Mouse (Mus musculus) cerebellum, adult 8-10 months (tissue): ENCODE results near the gene Pld2.

Experiments
- DNase-seq: peaks from one replicate; pipeline ENCODE4 v3.0.0; 2022

Gene Pld2

DNA sequence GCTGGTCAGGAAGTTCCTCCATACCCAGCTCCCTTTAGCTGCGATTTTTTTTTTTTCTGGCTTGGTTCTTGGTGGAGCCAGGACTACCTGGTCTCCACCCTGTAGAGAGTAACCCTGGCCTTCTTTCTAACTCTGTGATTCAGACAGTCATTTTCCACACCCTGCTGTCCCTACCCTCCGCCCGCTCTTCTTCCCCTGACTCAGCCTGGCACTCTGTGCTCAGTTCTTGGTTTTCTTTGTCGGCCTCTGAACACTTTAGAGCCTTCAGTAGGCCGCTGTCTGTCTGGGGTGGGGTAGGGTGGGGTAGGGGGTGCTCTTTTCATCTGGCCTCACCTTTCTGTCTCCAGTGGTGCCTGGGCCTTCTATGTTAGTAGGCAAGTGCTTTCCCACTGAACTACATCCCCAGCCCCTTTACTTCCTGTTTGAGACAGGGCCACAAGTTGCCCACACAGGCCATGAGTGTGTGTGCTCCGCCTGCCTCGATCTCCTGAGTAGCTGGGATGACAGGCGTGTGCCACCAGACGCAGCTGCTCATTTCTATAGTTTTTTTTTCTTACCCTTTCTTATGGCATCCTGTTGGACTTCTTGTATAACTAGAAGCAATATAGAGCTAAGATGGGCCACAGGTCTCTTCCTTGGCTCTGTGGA is 40.0 kb downstream of the Pld2 start:
- DNase-seq, result no peak

DNA sequence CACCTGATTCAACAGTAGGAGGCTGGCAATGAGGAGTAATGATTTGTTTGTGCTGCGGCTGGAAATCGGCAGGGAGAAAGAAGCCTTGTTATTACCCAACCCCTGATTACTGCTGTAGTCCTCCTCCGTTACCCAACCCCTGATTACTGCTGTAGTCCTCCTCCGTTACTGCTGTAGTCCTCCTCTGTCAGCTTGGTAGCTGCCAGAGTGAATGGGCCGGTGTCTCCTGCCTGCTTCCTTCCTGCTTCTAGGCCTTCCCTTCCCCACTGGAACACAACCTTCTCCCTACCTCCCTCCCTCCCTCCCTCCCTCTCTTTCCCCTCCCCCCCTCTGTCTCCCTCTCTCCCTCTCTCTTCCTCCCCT is 40.5 kb downstream of the Pld2 start:
- DNase-seq, result no peak

DNA sequence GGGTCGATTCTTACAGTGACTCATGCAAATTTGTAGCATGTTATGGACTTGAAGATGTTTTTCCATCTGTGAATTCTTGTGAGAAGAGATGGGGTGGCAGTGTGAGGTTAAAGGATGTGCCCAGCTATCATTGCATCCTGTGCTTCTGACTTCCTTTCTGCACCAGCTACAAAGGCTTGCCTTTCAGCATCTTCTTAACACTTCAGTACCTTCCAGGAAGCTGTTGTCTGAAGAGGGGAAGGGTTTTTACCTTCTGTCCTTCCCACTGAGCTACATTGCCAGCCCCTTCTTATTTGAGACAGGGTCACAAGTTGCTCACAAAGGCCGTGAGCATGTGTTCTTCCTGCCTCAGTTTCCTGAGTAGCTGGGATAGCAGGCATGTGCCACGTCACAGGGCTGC is 41.1 kb downstream of the Pld2 start:
- DNase-seq, result no peak

DNA sequence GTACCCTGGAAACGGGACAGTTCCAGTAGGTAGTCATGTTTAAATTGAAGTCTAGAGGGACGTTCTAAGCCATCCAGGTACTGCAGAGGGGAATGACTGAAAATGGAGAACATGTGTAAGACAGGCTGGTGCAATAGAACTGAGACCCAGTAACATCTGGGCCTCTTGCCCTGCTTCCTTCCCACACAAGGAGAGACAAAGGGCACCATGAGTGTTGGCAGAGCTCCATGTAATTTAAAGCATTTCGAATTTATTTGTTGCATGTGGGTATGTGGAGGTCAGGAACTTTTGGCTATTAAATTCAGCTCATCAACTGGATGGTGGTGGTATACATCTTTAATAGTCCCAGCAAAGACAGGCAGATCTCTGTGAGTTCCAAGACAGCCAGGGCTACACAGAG is 42.3 kb downstream of the Pld2 start:
- DNase-seq, result no peak

DNA sequence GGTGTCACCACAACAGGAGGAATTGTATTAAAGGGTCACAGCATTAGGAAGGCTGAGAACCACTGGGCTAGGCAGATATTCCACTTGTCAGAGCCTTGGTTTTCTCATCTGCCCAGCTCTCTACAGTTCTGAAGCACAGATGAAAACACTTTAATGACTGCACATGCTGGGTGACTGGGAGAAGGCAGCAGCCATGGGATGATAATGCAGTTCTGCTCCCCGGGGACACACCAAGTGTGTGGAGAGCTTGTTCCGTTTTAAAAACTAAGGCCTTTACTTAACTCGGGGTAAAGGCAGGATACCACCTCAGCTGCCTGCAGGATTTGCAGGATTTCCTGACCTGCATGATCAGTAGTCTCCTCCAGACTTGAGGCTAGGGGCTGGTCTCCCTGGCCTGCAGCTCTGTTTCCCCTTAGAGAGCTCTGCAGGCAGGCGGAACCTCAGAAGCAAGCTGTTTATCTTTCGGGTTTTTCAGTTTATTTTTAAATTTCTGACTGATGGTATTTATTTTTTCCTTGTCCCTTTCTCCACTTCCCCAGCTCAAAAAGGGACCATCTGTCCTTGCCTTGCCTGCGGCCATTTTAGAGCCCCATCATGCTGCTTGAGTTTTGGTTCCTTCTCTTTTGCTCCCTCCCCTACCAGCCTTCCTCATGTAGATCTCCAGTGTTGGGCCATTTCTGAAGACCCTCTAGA is 43.3 kb downstream of the Pld2 start:
- DNase-seq, result no peak

DNA sequence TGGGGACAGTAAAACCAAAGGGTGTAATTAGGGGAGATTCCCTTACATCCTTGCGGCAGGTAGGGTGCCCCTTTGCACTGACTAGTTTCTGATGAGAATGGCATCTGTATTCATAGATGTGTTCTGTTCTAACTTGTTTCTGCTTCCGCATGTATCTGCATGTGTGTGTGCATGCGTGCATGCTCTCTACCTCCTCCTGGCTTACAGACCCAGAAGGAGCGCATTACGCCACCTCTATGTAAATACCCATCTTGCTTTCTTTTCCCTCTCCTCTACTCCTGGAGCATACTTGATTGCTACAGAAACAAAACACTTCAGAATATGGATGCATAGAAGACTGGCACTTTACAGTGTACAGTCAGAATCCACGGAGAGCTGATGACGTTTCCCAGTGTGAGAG is 43.9 kb downstream of the Pld2 start:
- no peak for DNase-seq

DNA sequence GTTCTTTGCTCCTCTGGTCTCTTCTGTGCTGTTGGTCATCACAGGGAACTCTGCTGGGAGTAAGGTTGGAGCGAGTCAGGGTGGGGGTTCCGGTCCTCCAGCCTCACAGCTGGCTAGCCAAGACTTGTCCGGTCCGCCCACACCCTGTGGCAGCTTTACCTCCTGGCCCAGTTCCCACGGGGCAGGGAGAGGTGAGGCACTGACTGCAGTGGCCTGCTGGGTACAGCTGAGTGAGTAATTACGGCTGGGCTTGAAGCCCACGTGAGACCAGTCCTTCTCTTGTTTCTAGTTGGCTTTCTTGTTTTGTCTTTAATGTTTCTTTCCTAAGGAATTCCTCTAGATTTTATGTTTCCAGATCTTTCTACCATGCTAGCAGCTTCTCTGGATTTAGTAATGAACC is 45.6 kb downstream of the Pld2 start:
- DNase-seq, result peak; percentile 34

DNA sequence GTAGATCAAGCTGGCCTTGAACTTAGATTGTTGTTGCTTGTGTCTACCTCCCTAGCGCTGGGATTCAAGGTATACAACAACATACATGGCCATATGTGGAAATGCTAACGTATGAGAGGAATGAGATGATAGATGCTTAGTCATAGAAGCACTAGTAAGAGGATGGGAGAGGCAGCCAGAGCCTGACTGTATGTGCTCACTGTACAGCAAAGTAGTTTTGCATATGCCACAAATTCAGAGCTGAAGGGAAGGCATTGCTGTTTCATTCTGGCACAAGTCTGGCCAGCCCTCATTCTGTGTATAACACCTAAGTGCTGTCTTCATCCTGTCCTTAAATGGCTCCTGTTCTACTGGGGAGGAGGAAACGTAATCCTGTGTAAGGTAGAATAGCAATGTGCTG is 46.4 kb downstream of the Pld2 start:
- no peak for DNase-seq

DNA sequence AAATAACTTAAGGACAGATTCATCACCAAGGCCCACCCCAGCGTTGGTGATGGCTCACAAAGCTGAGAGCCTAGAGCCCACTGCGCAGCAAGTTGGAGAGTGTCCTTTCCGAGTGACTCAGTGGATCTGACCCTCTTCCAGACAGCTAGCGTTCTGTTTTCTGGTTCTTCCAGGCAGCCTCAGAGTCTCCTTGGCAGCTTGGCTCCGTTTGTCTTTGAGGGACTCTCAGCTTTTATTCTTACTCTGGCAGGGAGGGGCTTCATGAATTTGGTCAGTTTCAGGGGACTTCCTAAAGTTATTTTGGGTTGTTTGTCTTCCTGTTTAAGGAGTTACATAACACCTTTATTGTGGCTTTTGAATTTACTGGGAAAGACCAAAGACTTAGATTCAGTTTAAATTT is 47.1 kb downstream of the Pld2 start:
- DNase-seq, result no peak

DNA sequence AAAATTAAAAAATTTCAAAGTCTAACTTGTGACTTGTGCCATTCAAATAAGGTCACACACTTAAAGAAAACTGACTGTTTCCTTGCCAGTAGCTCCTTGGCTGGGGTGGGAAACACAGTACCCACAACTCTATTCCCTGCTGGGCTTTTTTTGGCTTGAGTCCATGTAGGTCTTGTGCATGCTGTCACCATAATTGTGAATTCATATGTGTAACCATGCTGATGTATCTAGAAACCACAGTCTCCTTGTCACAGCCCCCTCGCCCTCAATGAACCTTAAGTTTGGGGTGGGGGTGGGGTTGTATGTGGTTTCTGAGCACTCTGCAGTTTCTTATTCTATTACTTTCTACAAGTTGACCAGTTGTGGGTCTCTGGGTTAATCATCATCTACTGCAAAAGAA is 51.9 kb downstream of the Pld2 start:
- DNase-seq, result no peak

DNA sequence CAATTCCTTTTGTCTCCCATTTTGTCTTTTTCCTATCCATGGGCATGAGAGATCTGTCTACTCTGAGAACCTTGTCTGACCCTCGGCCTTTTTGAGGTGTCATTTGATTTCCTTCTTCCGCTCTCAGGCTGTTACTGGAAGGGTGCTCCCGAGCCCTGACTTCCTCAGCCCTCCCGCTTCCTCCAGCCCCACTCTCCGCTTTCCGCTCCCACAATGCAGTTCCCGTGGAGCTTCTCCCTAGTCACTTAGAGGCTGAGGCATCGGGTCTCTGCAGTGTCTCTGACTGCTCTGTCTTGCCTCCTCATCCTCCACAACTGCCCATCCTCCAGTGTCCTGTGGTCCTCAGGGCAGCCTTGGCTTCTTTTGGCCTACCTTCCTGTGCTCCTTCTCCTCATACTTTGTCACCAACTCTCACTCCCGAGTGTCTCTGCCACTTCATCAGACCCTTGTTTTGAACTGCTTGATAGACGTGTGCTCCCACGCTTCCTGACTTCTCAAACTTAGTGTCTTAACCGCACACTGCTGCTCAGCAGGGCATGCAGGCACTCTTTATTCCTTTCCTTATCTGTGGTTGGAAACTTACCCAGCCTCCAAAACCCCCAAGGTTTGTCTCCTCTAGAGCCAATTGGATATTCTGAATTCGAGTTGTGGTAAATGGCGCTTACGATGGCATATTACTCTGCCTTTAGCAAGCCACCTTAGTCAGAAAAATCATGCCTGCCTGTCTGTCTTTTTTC is 54.6 kb downstream of the Pld2 start:
- no peak for DNase-seq

DNA sequence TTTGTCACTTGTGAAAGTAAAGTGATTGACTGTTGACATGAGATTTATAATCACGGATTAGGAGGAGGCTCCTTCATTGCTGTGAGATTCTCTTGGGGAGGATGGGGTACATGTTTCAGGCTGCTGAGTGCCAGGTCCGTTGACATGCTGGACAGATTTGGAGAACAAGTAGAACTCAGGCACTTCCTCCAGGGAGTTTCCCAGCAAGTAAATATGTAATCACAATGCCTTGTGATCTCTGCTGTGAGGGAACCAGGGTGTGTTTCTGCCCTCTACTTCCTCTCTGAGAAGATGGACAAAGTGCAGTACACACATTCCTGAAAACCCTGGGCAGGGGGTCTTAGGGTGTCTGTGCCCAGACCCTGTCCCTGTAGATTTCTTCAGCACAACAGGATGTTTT is 55.8 kb downstream of the Pld2 start:
- no peak for DNase-seq

DNA sequence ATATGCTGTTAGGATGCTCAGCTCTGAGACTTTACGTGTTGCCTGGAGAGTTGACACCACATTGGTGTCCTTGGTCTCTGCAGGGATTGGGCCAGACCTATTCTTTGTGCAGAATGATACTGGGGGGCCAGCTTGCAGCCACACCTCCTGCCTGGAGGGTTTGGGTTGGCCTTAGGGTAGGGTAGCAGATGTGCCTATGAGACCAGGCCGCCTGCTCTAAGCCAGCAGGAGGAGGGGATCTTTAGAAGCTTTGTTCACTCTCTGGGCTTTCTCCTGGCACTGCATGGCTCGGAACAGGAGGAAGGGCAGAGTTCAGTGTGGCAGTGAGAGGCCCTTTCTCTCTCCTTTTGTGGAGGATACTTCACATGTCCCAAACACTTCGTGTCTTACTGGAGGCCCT is 56.2 kb downstream of the Pld2 start:
- DNase-seq, result no peak

DNA sequence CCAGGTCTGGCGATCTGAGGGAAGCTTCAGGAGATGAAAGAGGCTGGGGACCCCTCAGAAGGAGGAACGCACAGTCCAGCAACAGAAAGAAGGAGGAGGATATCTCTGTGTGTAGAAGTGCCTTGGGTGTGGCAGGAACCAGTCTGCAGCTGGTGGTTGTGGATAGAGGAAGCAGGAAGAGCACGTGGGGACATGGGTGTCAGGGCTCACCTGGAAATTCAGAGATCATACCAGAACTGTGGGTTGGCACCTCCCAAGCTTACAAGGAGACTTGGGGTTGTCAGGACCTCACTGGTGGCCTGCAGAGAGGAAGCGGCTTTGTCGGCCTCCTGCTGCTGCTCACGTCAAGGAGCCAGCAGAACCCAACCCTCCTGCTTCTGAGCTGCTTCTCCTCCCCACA is 57.4 kb downstream of the Pld2 start:
- DNase-seq, result no peak

DNA sequence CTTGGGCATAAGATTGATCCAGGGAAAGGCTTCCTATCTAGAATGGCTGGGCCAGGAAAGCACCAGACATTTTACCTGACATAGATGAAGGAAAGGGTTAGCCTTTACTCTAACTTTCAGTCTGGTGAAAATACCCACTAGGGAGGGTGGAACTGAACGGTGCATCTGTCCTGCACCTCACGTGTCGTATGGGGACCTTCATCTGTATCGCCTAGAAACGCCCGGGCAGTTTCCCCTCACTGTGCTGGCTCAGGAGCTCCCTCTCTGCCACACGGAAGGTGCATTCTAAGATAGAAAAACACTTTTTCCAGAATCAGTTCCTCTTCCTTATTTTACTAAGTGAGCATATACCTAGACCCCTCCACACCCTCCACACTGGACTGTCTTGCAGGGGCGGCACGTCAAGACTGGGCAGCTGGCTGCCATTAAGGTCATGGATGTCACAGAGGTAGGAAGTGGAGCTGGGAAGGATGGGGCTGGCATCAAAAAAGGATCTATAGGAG is 58.6 kb downstream of the Pld2 start:
- DNase-seq, result no peak

DNA sequence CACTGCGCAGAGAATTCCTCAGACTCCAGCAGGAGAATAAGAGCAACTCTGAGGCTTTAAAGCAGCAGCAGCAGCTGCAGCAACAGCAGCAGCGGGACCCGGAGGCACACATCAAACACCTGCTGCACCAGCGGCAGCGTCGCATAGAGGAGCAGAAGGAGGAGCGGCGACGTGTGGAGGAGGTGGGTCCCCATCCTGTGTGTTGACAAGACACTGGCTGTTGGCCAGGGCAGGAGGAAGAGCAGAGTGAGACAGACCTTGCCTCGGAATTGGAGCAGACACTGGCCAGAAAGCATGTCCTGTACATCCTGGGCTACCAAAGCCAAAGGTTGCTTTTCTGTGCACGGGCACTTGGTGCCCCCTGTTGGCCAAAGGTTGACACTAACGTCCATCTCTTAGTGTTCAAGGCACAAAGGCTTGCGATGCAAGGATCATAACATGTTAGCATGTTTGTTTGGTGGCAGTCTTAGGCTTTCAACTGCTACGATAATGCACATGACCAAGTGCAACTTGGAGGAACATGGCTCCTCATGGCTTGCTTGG is 65.2 kb downstream of the Pld2 start:
- peak; percentile 73 for DNase-seq

DNA sequence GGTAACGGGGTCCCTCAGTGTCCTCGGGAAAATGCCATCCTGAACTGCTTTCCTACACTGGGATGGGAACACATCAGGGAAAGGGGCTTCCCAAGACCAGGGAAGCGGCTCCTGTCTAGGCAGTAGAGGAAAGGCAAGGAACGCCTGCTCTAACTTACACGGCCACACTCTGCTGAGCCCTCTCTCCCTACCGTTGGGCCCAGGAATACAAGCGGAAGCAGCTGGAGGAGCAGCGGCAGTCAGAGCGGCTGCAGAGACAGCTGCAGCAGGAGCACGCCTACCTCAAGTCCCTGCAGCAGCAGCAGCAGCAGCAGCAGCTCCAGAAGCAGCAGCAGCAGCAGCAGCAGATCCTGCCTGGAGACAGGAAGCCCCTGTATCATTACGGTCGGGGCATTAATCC is 66.9 kb downstream of the Pld2 start:
- DNase-seq, result no peak

DNA sequence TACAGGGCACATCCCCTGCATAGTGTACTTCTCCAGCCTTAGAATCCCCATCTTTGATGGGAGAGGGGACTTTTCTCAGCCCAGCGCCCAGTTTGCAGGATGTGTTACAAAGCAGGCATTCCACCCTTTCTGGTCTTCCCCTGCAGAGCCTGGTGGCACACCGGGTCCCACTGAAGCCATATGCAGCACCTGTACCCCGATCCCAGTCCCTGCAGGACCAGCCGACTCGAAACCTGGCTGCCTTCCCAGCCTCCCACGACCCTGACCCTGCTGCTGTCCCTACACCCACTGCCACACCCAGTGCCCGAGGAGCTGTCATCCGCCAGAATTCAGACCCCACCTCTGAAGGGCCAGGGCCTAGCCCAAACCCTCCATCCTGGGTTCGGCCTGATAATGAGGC is 67.7 kb downstream of the Pld2 start:
- no peak for DNase-seq
